Mouse (Mus musculus) left cerebral cortex, postnatal 25 days (tissue): ENCODE measurements around the gene Pdlim3. TPM values are rescaled to one million over a fixed set of nuclear protein-coding genes. Genes with fewer than 3 reads are reported as not detected.
A peak's percentile ranks its signal among the peaks of the same experiment; 100 is the strongest.
"Not testable (repeated sequence)": the region's sequence is repeated elsewhere in the genome, so short reads cannot be mapped to it uniquely, and the experiment has no call there.

Source experiments
- DNase-seq, 2 experiments: peaks; one replicate each; pipeline ENCODE4 v3.0.0; 2022; ENCODE audit warnings: low spot score in 2 of 2, mixed read lengths in 1 of 2
- intact Hi-C: fragments of 180-260 bp; cut with DNase I; formaldehyde crosslinking; loops from one replicate; pipeline ENCODE4 v1.15.1; 2025
- total RNA-seq, 2 experiments: library from RNA; stranded (reverse); gene quantifications; 2 replicates each; pipeline ENCODE4 v1.2.3; 2021

Gene Pdlim3
- 1 to 10 TPM; 2.7 TPM for total RNA-seq

GRCm38 (mm10) chr8:45885202-45885685 is at the start of gene Pdlim3:
Gene Pdlim3 (plus strand): TSS chr8:45885461.
- intact Hi-C loops = no loop called here
- no peak for DNase-seq

- intact Hi-C loops = no loop called here
- no peak for DNase-seq
Measured at GRCm38 (mm10) chr8:45843306-45843705, 42.0 kb upstream of the Pdlim3 start.

- intact Hi-C loops = no loop called here
- DNase-seq = peak; percentile 52 to 79
Measured at GRCm38 (mm10) chr8:45844097-45844885, 41.0 kb upstream of the Pdlim3 start.

DNA sequence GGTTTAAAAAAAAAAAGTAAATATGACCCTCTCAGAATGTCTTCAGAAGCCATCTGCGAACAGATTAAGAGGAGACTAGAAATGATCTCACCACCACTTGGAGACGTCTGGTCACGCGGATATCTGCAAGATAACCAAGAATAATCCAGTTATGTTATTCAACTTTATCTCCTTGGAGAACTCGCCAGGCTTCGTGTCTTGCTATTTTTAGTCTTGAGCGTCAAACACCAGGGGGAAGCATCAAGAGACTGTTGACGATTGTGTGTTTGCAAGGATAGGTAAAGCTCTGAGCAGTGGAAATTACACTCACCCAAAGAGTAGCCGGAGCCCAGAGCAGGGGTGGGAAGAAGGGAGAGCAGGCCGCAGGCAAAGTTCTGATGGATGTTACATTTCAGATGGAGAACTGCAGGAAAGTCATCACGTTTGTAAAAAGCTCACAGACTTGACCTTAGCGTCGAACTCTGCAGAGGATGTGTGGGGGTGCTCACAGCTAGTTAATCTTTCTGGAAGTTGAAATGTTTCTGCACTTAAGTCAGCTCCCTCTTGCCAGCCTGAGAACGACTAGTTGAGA is 40.3 kb upstream of the Pdlim3 start:
- DNase-seq = peak in 1 of 2 experiments; percentile 42
- intact Hi-C loops = no loop called here

DNA sequence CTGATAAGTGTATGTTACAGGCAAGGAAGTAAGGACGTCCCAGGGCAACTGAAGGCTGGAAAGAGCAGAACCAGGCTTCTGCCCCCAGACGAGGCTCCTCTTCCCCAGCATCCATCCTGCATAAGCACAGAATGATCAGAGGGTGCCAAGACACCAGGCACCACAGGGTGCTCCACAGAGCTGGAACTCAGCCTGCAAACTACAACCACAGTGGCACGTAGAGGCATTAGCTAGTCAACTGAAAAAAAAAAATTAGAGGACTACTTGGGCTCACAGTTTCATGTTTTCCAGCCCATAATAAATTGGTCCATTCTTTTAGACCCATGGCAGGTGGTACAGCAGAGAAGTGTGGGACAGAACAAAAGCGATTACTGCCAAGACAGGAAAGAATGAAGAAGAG is 39.4 kb upstream of the Pdlim3 start:
- intact Hi-C loops = no loop called here
- DNase-seq = no peak

- intact Hi-C loops = no loop called here
- DNase-seq = no peak
Measured at GRCm38 (mm10) chr8:45855118-45855517, 30.1 kb upstream of the Pdlim3 start.

GRCm38 (mm10) chr8:45857734-45858133 is 27.5 kb upstream of the Pdlim3 start:
- no peak for DNase-seq
- intact Hi-C loops = no loop called here

- intact Hi-C loops = no loop called here
- DNase-seq = no peak
Measured at GRCm38 (mm10) chr8:45858391-45858790, 26.9 kb upstream of the Pdlim3 start.

GRCm38 (mm10) chr8:45871587-45871986 is 13.7 kb upstream of the Pdlim3 start:
- intact Hi-C loops = not testable (repeated sequence)

GRCm38 (mm10) chr8:45872077-45872476 is 13.2 kb upstream of the Pdlim3 start:
- intact Hi-C loops = no loop called here
- no peak for DNase-seq

More at GRCm38 (mm10) chr8:45871587-45871986, 13.7 kb upstream of the Pdlim3 start:
- DNase-seq = not testable (repeated sequence)

DNA sequence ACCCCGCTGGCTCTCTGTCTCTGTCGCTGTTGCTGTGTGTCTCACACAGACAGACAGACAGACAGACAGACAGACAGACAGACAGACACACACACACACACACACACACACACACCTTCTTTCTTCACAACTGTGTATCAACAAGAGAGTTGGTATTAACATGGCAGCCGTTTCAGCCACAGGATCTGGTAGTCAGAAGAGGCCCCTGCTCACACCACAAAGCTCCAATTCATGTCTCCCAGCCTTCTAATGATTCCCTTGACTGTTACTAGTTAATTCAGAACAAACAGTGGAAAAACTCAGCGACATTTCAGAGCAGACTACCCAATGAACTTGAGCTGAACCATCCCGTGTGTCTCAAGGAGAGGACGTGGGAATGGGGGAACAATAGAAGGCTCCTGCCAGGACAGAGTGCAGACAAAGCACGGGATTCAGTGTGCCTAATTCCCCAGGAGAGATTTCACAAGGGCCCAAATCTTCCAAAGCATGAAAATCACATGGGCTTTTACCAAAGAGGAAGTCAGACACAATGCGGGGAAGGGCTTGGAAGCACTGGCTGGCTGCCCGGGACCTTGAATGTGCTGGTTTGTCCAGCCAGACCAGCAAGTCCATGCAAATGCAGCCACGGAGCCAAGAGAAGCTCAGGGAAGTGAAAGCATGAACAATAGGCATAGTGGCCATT is 10.2 kb upstream of the Pdlim3 start:
- peak; percentile 36 to 50 for DNase-seq
- intact Hi-C loops = no loop called here

- intact Hi-C loops = no loop called here
Measured at GRCm38 (mm10) chr8:45876397-45876796, 8.9 kb upstream of the Pdlim3 start.

DNA sequence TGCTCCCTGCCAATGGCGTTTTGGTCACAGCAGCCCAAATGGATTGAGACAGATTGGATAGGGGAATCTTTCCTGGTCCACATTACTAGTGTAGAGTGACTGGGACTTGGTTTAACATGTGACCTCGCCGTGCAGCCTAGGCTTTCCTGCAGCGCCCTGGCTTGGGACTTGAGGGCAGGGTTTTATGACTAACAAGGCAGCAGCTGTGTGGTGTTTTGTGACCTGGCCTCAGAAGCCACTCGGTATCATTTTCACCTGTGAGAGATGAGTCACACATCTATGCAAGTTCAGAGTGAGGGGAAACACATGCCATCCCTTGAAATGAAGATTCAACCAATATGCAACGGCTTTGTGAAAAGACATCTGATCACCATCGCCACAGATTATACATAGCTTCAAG is 7.6 kb upstream of the Pdlim3 start:
- no peak for DNase-seq
- intact Hi-C loops = no loop called here

More at GRCm38 (mm10) chr8:45876397-45876796, 8.9 kb upstream of the Pdlim3 start:
- DNase-seq = no peak

DNA sequence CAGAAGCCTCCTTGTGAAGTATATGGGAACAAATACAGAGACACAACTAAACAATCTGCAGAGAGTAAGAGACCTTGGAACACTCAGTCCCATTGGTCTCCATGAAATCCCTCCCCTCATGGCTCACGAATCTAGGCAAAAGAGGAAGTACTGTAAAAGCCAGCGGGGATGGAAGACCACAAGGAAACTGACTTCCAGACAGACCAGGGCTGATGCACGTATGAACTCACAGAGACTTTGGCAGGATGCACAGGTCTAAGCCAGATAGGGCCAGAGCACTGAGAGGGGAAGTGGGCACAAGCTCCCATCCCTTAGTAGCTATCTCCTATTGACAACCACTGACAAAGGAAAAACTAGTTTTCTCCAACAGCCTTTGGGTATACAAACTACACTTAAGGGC is 4.8 kb upstream of the Pdlim3 start:
- DNase-seq = no peak

GRCm38 (mm10) chr8:45881726-45882125 is 3.5 kb upstream of the Pdlim3 start:
- intact Hi-C loops = no loop called here
- DNase-seq = no peak

More for the DNA sequence above, 4.8 kb upstream of the Pdlim3 start:
- intact Hi-C loops = no loop called here

GRCm38 (mm10) chr8:45883793-45884192 is 1.5 kb upstream of the Pdlim3 start:
- DNase-seq = no peak
- intact Hi-C loops = no loop called here

DNA sequence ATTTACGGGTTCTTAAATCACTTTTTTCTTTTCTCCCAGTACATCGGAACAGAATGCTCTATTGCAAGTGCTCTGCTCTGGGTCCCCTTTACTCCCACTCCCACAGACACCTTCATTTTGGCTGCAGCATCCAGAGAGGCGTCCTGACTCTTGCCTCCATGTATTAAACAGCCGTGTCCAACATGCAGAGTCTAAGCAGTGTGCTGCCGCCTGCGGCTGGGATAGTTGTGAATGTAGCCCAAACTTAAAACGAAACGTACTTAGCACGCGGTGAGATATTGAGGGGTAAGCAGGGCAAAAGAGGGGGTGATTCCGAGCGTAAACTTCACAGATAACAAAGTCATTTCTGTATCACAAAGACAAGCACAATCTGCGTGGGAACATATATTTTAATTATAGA is 709 bp upstream of the Pdlim3 start:
- DNase-seq = peak in 1 of 2 experiments; percentile 7
- intact Hi-C loops = no loop called here

DNA sequence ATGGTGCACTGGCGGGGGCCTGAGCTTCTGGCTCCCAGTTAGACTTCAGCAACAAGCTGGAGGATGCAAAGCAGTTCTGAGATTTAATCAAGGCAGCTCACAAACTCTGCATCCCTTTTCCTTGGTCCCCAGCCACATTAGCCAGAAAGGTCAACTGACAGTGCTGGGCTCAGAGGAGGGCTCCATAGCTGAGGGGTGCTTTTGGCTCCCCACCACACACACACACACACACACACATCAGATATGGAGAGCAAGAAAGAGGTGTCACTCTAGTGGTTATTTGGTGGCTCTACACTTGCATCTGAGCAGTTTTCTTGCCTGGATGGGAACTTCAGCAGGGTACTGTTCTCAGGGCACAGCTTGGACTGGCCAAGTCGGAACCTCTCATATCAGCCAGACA is 514 bp downstream of the Pdlim3 start:
- intact Hi-C loops = no loop called here
- DNase-seq = no peak

DNA sequence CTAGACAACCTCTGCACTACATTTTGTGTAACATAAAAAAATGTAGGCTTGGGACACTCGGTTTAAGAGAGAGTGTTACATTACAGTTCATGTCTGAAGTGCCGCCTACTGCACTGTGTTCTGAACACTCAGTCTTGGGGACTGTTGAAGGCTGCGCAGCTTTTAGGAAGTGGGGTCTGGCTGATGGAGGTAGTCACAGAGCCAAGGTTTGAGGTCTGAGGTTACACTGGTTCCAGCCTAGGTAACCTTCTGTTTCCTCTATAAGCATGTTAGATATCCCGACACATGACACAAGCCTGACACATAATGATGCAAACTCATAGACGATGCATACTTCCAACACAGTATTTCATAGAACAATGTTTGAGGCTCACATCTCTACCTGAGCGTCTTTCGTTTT is 4.5 kb downstream of the Pdlim3 start:
- intact Hi-C loops = no loop called here
- DNase-seq = no peak

GRCm38 (mm10) chr8:45896590-45896989 is 11.3 kb downstream of the Pdlim3 start:
- DNase-seq = no peak
- intact Hi-C loops = no loop called here

DNA sequence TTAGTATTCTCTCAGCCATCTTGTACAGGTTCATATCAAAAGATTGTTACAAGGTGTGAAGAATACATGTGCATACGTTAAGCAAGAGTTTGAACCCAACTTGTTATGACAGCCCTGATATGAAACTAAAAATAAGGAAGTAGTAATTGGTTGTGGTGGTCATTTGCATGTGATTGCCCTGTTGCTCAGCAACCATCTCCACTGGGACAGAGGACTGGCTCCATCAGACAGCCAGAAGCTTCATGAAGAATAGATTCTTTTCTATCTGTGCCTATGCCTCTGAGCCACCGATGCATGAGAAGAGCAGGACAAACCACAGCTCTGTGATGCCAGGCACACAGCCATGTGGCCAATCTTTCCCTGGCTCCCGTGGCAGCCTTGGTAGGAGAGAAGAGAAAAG is 14.5 kb downstream of the Pdlim3 start:
- no peak for DNase-seq
- intact Hi-C loops = no loop called here
